1 mouse cellular context compared by ENCODE assay signal in the genomic region with DNA sequence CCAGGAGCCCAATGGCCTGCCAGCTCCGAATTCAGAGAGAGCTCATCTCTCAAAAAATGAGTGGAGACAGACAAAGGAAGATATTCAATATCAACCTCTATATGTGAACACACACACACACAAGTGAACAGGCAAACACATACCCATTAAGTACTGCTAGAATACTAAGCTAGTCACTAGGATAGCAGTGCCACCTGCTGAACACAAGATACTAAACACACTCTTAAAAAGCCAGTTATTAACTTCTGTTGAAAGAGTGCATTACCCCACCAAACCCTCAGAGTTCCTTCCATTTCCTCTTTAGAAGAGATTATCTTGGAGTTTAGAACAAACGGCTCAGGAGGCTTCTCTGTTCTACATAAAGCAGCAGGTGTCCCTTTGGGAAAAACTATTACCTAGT.
TF ChIP-seq lines count a peak whose summit lies in the region.

No protein-coding gene starts in this region.

TF ChIP-seq in MEL, 35 proteins besides CTCF, POLR2A, EP300 and RAD21:
- no peak for TF ChIP-seq CHD1 (IDR thresholded peaks at IDR 0.05; ENCODE audit: low read depth, low read length)
- TF ChIP-seq CHD2 (IDR thresholded peaks at IDR 0.05; ENCODE audit: low read length) = no peak
- no peak for TF ChIP-seq MEF2A (IDR thresholded peaks at IDR 0.05; ENCODE audit: extremely low read depth, insufficient replicate concordance, low read depth, low read length, poor library complexity, severe bottlenecking)
- TF ChIP-seq SIN3A (IDR thresholded peaks at IDR 0.05; ENCODE audit: low read length) = 0 out of 2 replicates have a peak, but pooled peaks have one; percentile 26
- TF ChIP-seq ZC3H11A (IDR thresholded peaks at IDR 0.05; ENCODE audit: low read depth, low read length) = 0 out of 2 replicates have a peak, but pooled peaks have one; percentile 18
- no peak for TF ChIP-seq NRF1 (IDR thresholded peaks at IDR 0.05; ENCODE audit: insufficient read depth, low read depth, low read length, poor library complexity, severe bottlenecking)
- no peak for TF ChIP-seq TBP (IDR thresholded peaks at IDR 0.05; ENCODE audit: low read depth, low read length)
- no peak for TF ChIP-seq MAFK (IDR thresholded peaks at IDR 0.05; ENCODE audit: borderline replicate concordance, low read depth, low read length)
- TF ChIP-seq MAZ (IDR thresholded peaks at IDR 0.05; ENCODE audit: low read depth, low read length) = no peak
- TF ChIP-seq SMC3 (IDR thresholded peaks at IDR 0.05; ENCODE audit: low read depth, low read length) = peak; percentile 43
- TF ChIP-seq MYC (IDR thresholded peaks at IDR 0.05; ENCODE audit: low read depth, low read length) = no peak
- no peak for TF ChIP-seq POLR2AphosphoS5 (IDR thresholded peaks at IDR 0.05; ENCODE audit: borderline replicate concordance, low read depth, low read length)
- TF ChIP-seq ETS1 (IDR thresholded peaks at IDR 0.05; ENCODE audit: low read depth, low read length) = 0 out of 2 replicates have a peak, but pooled peaks have one; percentile 27
- no peak for TF ChIP-seq ZNF384 (IDR thresholded peaks at IDR 0.05; ENCODE audit: low read depth, low read length)
- TF ChIP-seq ZMIZ1 (IDR thresholded peaks at IDR 0.05; ENCODE audit: low read depth, low read length) = no peak
- 0 out of 2 replicates have a peak, but pooled peaks have one; percentile 13 for TF ChIP-seq TCF12 (IDR thresholded peaks at IDR 0.05; ENCODE audit: low read depth, low read length)
- TF ChIP-seq ELF1 (IDR thresholded peaks at IDR 0.05; ENCODE audit: low read depth, low read length) = no peak
- TF ChIP-seq TAL1 (IDR thresholded peaks at IDR 0.05; ENCODE audit: low read length) = no peak
- TF ChIP-seq MYB (IDR thresholded peaks at IDR 0.05; ENCODE audit: low read depth, low read length) = no peak
- TF ChIP-seq GABPA (IDR thresholded peaks at IDR 0.05; ENCODE audit: low read depth, low read length) = no peak
- no peak for TF ChIP-seq JUND (IDR thresholded peaks at IDR 0.05; ENCODE audit: low read depth, low read length)
- TF ChIP-seq USF1 (IDR thresholded peaks at IDR 0.05; ENCODE audit: low read depth, low read length) = no peak
- no peak for TF ChIP-seq HCFC1 (IDR thresholded peaks at IDR 0.05; ENCODE audit: low read depth, low read length)
- TF ChIP-seq ZKSCAN1 (IDR thresholded peaks at IDR 0.05; ENCODE audit: low read depth, low read length) = no peak
- TF ChIP-seq GATA1 (IDR thresholded peaks at IDR 0.05; ENCODE audit: low read depth, low read length) = no peak
- no peak for TF ChIP-seq UBTF (IDR thresholded peaks at IDR 0.05; ENCODE audit: borderline replicate concordance, insufficient read depth, low read depth, low read length)
TF ChIP-seq in MEL: peak in this region for 5.
